Comparison of ENCODE assay signal across 15 mouse cellular contexts in genomic region chr3:117577349-117577748, GRCm38 (mm10). TPM values are rescaled to one million over a fixed set of nuclear protein-coding genes. Genes with fewer than 3 reads are reported as not detected.
A peak's percentile ranks its signal among the peaks of the same experiment; 100 is the strongest.
DNase-seq lines count a peak whose midpoint lies in the region; ATAC-seq and TF ChIP-seq lines count a peak whose summit lies in the region.
"Had no signal": no experiment of that assay in that cellular context is flagged by ENCODE, and none has a peak within 500 bp of the region (broad histone marks: within the 10 kb centered on the region; RNA-seq: fewer than 3 reads in every experiment).

No protein-coding gene starts in this region.

- TF ChIP-seq CTCF in forebrain, postnatal 0 days (IDR thresholded peaks at IDR 0.05; ENCODE audit: low read depth): no peak
- TF ChIP-seq CTCF in layer of hippocampus, adult 2 months (conservative IDR thresholded peaks at IDR 0.05): no peak

- peak overlapping the region; percentile 82 for H3K4me3 ChIP-seq in forebrain, postnatal 0 days (ENCODE audit: low read depth, low read length)
- no peak overlapping the region for H3K4me3 ChIP-seq in forebrain, embryonic 10.5 days
- H3K4me3 ChIP-seq in layer of hippocampus, adult 2 months: peak overlapping the region; percentile 45
- H3K4me3 ChIP-seq in kidney, embryonic 14.5 days (ENCODE audit: low read length): no peak overlapping the region
- H3K4me3 ChIP-seq: embryonic facial prominence, embryonic 12.5 days; limb, embryonic 10.5 days; lung, embryonic 15.5 days had no signal

- peaks cover 4% of the 10 kb centered on the region; the same call in 1 of the 2 replicates for H3K4me1 ChIP-seq in forebrain, postnatal 0 days (ENCODE audit: insufficient read depth)
- H3K4me1 ChIP-seq in forebrain, embryonic 10.5 days: peaks cover 16% of the 10 kb centered on the region
- no peaks in the 10 kb centered on the region for H3K4me1 ChIP-seq in kidney, embryonic 14.5 days (ENCODE audit: control insufficient read depth, insufficient read depth, low read length)
- H3K4me1 ChIP-seq: embryonic facial prominence, embryonic 12.5 days had no signal

- no peak for ATAC-seq in forebrain, postnatal 0 days
- ATAC-seq in kidney, embryonic 14.5 days (ENCODE audit: low FRiP score, low TSS enrichment): no peak
- ATAC-seq: intestine, postnatal 0 days had no signal

- WGBS in forebrain, postnatal 0 days: 94% methylated on average over 2 of the region's 2 CpGs
- WGBS in forebrain, embryonic 10.5 days: 92% methylated on average over 2 of the region's 2 CpGs
- WGBS in kidney, embryonic 14.5 days: 89% methylated on average over 2 of the region's 2 CpGs

- DNase-seq in forebrain, postnatal 0 days: peak; percentile 36
- DNase-seq in forebrain, embryonic 10.5 days (ENCODE audit: extremely low spot score, low spot score): no peak
- DNase-seq in layer of hippocampus, adult 2 months (ENCODE audit: low spot score in 2 of 2): peak; percentile 40 to 51
- no peak for DNase-seq in layer of hippocampus, adult 9-10 months (ENCODE audit: low spot score)
- peak; percentile 46 for DNase-seq in right cerebral cortex, adult 18-20 months
- no peak for DNase-seq in right cerebral cortex, postnatal 14 days
- peak; percentile 42 for DNase-seq in testis, postnatal 14 days (ENCODE audit: low spot score)
- DNase-seq: thymus, postnatal 25 days had no signal

- H3K4me2 ChIP-seq in forebrain, postnatal 0 days (ENCODE audit: low read depth): peak overlapping the region; percentile 80
- no peak overlapping the region for H3K4me2 ChIP-seq in kidney, embryonic 14.5 days (replicated peaks; ENCODE audit: low read depth, low read length)
- H3K4me2 ChIP-seq: embryonic facial prominence, embryonic 12.5 days; lung, embryonic 15.5 days had no signal

- no peak overlapping the region for H3K27ac ChIP-seq in forebrain, postnatal 0 days (ENCODE audit: low read depth, low read length)
- H3K27ac ChIP-seq in forebrain, embryonic 10.5 days: no peak overlapping the region
- peak overlapping the region; percentile 36; the same call in 1 of the 2 replicates for H3K27ac ChIP-seq in layer of hippocampus, adult 2 months
- no peak overlapping the region for H3K27ac ChIP-seq in kidney, embryonic 14.5 days (ENCODE audit: low read depth, low read length)
- H3K27ac ChIP-seq: embryonic facial prominence, embryonic 12.5 days; limb, embryonic 10.5 days; lung, embryonic 15.5 days had no signal

- no peaks in the 10 kb centered on the region for H3K27me3 ChIP-seq in forebrain, postnatal 0 days (ENCODE audit: insufficient read depth, low read length)
- H3K27me3 ChIP-seq in forebrain, embryonic 10.5 days (ENCODE audit: poor library complexity, severe bottlenecking): peaks cover 54% of the 10 kb centered on the region
- H3K27me3 ChIP-seq in kidney, embryonic 14.5 days (ENCODE audit: control insufficient read depth, insufficient read depth, low read length): peaks cover 31% of the 10 kb centered on the region
- H3K27me3 ChIP-seq: CH12.LX had no signal

- peak overlapping the region; percentile 97; the same call in 1 of the 2 replicates for H3K9ac ChIP-seq in forebrain, postnatal 0 days
- no peak overlapping the region for H3K9ac ChIP-seq in kidney, embryonic 14.5 days (ENCODE audit: low read depth, low read length)
- H3K9ac ChIP-seq: embryonic facial prominence, embryonic 12.5 days; lung, embryonic 15.5 days had no signal

- H3K36me3 ChIP-seq in forebrain, postnatal 0 days (ENCODE audit: insufficient read depth): no peaks in the 10 kb centered on the region
- H3K36me3 ChIP-seq in forebrain, embryonic 10.5 days (replicated peaks): no peaks in the 10 kb centered on the region
- no peaks in the 10 kb centered on the region for H3K36me3 ChIP-seq in kidney, embryonic 14.5 days (ENCODE audit: control insufficient read depth, insufficient read depth, low read length)
- H3K36me3 ChIP-seq: embryonic facial prominence, embryonic 12.5 days; limb, embryonic 10.5 days; lung, embryonic 15.5 days had no signal

- no peaks in the 10 kb centered on the region for H3K9me3 ChIP-seq in forebrain, postnatal 0 days (ENCODE audit: low read length)
- H3K9me3 ChIP-seq in forebrain, embryonic 10.5 days: no peaks in the 10 kb centered on the region
- H3K9me3 ChIP-seq in kidney, embryonic 14.5 days (ENCODE audit: control insufficient read depth, low read length): no peaks in the 10 kb centered on the region
- H3K9me3 ChIP-seq: embryonic facial prominence, embryonic 12.5 days; limb, embryonic 10.5 days; lung, embryonic 15.5 days had no signal

RNA-seq across cellular contexts. Expression of gene Plppr5, which starts 2.7 kb away (rescaled TPM):
- 39.1 and 40.1 TPM in 2 replicates for total RNA-seq in forebrain, postnatal 0 days (2014; rRNA removed)
- polyA plus RNA-seq in forebrain, postnatal 0 days (2015; fragmentation: Nextera tagmentation; extraction: Ambion mirVana): 14.7 and 19.1 TPM in 2 replicates
- polyA plus RNA-seq in forebrain, embryonic 10.5 days (2016; fragmentation: Nextera tagmentation; extraction: Ambion mirVana): 0.12 and 0.28 TPM in 2 replicates
- total RNA-seq in layer of hippocampus, adult 2 months (2021): 10 to 100 TPM; 35.2 to 35.5 TPM
- polyA plus RNA-seq in kidney, embryonic 14.5 days (2014; fragmentation: Nextera tagmentation; extraction: Ambion mirVana): 0.11 and 0.18 TPM in 2 replicates
- total RNA-seq: CH12.LX; gastrocnemius, adult 18-20 months had no signal
- polyA plus RNA-seq: limb, embryonic 10.5 days had no signal

Comparison
In these comparisons a context has a peak if more than half of its experiments do, and no peak if none do; other contexts are left out.
1. DNase-seq: peak in forebrain, postnatal 0 days (single experiment), layer of hippocampus, adult 2 months (2 of 2), right cerebral cortex, adult 18-20 months (single experiment) and testis, postnatal 14 days (single experiment); none in forebrain, embryonic 10.5 days (single experiment), layer of hippocampus, adult 9-10 months (single experiment) and right cerebral cortex, postnatal 14 days (single experiment).
2. H3K4me3 ChIP-seq: peak in forebrain, postnatal 0 days (single experiment) and layer of hippocampus, adult 2 months (single experiment); none in forebrain, embryonic 10.5 days (single experiment) and kidney, embryonic 14.5 days (single experiment).
3. RNA of gene Plppr5, which starts 2.7 kb away (polyA plus RNA-seq): 14.7 to 19.1 TPM in forebrain, postnatal 0 days; 0.11 to 0.18 TPM in kidney, embryonic 14.5 days and 0.12 to 0.28 TPM in forebrain, embryonic 10.5 days; every median in the first group is over 10 times any median in the second.